Mouse (Mus musculus): ENCODE measurements around the gene Btbd11. TPM values are rescaled to one million over a fixed set of nuclear protein-coding genes. Genes with fewer than 3 reads are reported as not detected.
A peak's percentile ranks its signal among the peaks of the same experiment; 100 is the strongest.

The Btbd11 gene
- total RNA-seq, 2 experiments from 2014 or later = 2.4 to 2.6 TPM

DNA sequence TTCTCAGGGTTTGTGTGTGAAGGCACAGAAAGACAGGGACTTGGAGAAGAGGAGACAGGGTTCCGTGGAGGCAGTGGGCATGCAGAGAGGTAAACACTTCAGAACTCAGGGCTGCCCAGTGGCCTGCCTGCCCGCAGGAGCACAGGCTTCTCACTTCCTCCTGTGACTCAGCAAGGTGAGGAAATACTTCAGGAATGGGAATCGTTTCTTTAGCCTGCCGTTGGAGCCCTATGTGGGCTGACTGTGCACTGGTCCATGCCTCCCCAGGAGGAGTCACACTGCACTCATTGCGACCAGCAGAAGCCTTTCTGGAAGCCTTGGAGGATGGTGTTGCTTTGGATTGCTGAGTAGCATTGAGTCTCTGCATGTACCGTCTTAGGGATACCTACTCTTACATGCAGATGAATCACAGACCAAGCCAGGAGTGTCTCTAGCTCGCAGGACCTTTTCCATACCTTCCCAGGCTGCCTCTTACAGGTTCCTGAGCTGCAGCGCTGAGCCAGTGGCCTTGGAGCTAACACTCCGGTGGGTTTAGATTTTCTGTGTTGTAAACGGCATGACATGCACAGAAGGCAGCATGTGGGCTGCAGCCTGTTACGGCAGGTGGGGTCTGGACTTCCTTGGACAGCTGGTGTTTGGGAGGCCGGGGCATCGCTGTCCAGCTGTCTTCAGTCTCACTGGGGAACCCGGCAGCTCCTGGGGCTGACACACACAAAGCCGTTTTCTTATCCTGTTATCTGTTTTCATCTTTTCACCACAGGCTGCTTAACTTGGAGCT, 34.4 kb downstream of the Btbd11 start:
- DNase-seq (ENCODE audit: low spot score in 2 of 2) = no peak

DNA sequence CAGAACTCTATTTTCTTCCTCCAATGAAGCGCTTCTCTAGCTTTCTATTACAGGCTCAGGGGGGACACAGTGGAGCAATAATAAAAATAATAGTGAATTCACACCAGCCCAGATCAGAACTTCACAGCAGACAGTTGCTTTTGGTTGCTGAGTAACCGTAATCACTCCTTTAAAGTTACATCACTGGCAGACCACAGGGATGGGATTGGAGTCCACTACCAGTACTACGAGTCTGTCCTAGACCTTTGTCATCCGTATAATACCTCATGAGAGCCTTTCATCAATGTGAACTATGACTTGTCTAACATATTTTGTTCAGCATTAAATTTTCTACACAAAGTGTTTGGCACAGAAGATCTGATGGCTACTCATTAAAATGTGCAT, 35.0 kb downstream of the Btbd11 start:
- no peak for DNase-seq (ENCODE audit: low spot score in 2 of 2)

DNA sequence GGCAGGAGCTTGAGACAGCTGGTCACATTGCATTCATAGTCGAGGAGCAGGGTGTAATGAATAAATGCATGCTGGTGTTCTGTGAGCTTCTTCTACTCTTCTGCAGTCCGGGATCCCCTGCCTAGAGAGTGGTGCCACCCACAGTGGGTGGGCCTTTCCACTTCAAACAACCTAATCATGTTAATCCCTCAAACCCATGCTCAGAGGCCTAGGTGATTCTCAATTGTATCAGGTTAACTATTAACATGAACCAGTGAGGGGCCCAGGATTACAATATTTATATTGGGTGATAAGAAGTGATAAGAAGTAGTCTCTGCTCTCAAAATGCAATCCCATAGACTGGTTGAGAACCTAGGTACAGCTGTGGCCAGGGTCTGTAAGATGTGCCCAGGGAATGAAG, 39.1 kb downstream of the Btbd11 start:
- DNase-seq (ENCODE audit: low spot score in 2 of 2) = no peak

DNA sequence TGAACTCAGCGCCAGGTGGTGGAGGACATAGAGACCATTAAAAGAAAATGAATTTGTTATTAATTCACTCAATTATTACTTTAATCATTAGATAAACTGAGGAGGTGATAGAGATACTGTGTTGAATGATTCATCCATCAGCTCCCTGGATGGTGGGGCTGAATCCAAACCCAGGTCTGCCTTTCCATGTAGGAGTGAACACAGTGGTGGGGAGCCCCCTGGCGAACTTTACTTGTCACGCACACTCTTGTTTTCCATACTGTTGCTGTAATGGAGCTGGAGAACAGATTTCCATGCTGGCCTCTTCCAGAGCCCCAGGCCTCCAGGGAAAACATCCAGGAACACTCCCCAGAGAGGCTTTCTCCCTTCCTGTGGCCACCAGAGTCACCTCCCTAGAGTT, 50.6 kb downstream of the Btbd11 start:
- DNase-seq (ENCODE audit: low spot score in 2 of 2) = no peak

DNA sequence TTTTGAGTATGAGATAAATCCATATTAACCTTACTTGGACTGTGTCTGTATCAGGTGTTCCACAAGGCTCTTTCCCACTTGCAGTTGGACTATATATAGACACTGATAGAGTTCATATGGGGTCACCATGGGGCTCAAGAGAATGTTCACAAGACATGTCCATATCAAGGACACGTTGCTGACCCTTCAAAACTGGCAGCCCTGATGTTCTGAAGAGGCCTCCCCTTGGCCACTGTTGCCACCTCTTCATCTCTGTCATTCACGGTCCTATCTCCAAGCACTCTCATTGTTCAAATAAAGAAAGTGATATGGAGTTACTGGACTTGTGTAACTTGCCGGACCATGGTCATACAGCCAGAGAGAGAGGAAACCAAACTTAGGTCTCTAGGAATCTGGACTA, 56.8 kb downstream of the Btbd11 start:
- no peak for DNase-seq (ENCODE audit: low spot score in 2 of 2)

DNA sequence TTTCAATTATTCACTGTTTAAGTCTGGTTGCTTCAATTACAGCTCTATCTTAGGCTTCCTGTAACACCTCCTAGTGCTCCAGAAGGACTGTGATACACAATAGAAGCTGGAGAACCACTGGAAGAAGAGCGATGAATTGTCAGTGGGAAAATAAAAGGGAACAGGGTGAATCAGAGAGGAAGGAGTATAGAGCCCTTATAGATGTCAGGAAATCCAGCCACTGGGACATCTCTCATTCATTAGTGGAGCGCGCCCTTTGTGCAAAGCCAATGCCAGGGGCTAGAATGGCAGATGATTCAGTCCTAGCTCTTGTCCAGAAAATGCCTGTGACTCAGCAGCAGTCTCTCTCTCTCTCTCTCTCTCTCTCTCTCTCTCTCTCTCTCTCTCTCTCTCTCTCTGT, 59.3 kb downstream of the Btbd11 start:
- no peak for DNase-seq (ENCODE audit: low spot score in 2 of 2)

DNA sequence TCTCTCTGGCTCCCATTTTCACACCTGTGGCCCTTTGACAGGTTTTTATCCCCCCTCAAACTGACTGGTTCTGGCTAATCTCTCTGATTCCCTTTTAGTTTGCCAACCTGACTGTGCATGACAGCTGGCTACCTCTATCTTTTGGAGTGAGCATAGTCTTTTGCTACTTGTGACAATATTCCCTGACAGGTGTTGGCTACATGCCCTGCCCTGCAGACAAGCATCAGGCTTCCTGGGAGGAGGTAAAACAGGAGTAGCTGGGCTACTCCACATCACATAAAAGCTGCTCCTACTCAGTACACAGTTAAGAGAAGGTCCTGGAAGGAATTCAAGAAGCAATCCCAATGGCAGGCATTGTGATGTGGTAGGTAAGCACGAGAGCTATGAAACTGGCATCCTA, 60.1 kb downstream of the Btbd11 start:
- DNase-seq (ENCODE audit: low spot score in 2 of 2) = no peak

DNA sequence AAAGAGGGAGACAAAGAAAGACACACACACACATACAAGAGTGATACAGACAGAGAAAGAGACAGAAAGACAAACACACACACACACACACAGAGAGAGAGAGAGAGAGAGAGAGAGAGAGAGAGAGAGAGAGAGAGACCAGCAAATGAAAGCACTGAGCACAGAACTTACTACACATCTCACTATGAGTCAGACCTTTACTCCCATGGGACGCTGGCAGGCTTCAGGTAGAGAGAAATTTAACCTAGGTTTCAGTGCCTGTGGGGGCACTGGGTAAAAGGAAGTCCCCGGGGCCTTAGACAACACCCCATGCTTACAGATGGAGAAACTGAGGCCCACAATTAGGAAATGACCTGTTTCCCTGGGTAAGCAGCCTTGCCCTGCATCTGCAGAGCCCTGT, 61.3 kb downstream of the Btbd11 start:
- DNase-seq (ENCODE audit: low spot score in 2 of 2) = no peak

DNA sequence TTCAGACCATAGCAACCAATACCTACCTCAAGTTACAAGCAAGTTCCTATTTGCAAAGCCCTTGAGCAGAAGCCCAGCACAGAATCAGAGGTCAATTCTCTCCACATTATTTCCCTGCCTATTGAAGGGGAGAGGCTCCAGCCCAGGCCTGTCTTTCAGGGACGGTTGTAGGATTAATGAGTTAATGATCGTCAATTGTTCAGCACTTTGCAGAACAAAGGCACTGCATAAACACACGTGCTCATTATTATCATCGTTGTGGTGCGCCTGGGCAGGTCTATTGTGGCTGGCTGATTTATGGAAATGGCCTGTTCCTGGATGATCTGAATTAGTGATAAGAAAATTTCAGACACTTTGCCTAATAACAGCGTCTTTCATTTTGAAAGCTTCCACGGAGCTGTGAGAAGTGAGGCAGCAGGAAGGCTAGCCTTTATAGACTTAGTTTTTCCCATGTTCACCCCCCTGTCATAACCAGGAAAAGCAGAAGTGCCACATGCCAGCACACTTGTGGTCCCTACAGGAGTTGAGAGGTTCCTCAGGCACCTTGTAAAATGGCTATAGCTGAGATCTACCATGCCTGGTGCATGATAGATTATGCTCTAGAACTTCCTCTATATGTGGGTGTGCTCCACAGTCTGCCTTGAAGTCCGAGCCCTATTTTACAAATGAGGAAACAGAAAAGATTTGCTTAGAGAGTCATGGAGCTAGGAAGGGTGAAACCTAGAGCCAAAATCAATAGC, 65.2 kb downstream of the Btbd11 start:
- no peak for DNase-seq (ENCODE audit: low spot score in 2 of 2)

DNA sequence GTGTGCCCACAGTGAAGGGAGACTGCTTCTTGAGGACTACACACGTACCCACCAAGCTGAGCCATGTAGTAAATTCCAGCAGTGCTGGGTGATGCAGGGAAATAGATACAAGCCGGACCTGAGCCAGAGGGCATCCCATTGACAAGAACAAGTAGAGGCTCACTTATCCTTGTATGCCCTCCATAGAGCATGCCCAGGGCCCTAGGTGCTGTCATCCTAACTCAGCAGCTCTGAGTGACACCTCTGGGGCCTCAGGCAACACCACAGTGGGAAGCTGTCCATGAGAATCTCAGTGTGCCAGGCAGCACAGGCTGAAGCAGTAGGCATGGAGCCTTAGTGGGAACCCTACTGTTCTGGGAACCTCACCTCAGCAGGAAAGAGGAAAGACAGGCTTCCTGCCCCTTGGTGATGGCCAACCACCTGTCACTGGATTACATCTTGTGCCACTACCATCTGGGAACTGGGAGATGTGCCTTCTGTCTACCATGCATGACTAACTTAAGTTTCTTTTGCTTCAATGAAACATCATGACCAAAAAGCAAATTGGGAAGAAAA, 66.7 kb downstream of the Btbd11 start:
- DNase-seq (ENCODE audit: low spot score in 2 of 2) = no peak

DNA sequence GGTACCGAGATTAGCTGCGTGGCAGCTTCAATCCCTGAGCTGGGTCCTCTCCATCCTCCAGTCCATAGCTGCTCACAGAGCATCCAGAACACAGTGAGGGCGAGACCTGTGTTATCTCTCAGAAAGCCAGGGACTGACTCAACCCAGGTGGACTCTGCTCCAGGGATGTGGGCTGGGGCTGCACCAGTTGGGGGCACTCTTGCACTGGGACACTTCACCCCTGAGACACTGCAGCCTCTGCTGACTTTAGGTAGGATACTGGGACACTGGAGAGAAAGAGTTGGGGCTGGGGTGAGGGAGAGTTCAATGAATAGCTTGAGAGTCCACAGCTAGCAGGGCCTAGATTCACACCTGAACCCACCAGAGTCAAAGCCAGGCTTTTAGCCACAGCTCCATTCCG, 69.4 kb downstream of the Btbd11 start:
- no peak for DNase-seq (ENCODE audit: low spot score in 2 of 2)

DNA sequence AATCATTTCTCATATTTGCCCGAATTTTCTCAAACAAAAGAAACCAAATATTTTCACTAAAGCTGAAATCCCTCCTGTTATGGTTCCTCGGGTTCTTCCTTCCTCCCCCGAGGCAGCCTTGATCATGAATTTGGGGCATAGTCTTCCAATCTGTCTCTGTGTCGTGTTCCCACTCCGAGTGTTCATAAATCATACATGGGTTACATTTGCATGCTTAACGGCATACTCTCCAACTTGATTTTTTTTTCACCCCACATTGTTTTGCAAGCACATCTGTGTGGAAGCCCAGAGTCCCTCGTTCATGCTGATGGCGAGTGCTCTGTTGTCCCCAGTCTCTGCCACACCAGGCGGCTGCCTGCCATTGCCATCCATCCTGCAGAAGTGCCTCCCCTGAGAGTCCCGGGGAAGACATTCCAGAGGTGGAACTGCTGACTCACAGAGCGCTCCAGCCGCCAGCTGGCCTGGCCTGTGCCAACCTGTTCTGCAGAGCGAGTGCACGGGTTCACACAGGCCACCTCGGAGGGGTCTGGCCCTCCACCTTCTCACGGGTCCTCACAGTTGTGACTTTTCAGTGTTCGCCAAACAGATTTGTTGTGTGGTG, 72.2 kb downstream of the Btbd11 start:
- DNase-seq (ENCODE audit: low spot score in 2 of 2) = peak in 1 of 2 experiments; percentile 44

DNA sequence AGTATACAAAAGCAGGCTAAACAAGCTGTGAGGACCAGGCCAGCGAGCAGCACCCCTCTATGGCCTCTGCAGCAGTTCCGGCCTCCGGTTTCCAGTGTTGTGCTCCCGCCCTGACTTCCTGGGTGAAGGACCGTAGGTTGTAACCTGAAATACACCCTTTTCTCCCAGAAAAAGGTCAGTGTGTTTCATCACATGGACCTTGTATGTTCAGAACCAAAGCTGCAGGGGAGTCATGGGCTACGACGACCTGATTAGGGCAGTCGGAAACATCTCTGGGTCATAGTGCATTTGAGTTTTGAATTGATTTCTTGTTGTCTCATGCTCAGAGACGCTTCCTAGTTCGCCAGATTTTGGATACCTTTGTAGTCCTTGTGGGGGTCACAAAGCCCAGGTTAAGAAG, 74.1 kb downstream of the Btbd11 start:
- DNase-seq (ENCODE audit: low spot score in 2 of 2) = no peak

DNA sequence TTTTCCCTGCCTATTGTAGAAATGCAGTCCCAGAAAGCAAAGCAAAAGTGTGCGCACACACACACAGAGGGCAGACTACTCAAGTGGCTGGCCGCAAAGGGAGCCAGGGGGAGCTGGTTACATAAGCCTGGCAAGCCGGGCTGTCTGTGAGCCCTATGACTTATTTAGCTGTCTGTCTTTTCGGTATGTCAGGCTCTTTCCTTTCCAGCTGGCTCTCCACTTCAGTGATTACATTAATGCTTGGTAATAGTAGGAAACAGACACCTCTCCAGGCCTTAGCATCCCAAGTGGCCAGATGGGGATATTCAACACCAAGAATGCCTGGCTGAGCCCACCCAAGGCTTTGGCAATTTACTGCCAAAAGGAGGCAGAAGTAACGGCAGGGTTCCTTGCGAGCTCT, 77.5 kb downstream of the Btbd11 start:
- peak in 1 of 2 experiments; percentile 25 for DNase-seq (ENCODE audit: low spot score in 2 of 2)

DNA sequence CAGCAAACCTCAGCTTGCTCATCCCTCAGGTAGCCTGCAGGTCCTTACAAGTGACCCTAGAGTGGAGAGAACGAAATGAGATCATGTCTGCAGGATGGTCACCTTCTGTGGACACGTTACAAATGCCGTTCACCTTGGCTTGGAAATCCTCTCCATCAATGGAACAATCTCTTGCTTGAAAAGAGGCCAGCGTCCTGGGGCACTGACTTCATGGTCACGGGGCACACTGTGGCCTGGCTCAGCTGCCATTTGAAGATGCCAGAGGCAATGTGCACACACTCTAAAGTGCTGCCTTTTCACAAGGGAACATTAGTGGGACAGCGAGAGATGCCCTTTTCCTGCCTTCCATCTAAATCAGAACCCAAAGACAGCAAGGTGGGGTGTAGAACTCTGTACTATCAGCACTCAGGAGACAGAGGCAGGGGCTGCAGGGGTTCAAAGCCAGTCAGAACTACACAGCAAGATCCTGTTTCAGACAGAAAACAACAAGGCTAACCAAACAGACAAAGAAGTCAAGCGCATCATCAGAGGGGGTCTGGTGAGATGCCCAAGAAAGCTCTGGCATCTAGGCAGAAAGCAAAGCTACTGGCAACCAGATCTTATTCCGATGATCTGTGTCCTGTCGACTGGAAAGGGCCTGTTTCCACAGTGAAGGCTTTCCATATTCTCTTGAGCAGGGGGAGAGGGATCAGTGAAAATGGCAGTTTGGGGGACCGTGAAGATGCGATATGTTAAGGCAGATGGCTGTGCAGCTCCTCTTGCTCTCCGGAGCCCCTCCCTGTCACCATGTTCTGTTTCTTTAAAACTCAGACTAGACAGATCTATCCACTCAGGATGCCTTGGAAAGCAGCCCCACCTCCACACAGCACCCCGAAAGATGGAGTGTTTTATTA, 79.1 kb downstream of the Btbd11 start:
- DNase-seq (ENCODE audit: low spot score in 2 of 2) = no peak

DNA sequence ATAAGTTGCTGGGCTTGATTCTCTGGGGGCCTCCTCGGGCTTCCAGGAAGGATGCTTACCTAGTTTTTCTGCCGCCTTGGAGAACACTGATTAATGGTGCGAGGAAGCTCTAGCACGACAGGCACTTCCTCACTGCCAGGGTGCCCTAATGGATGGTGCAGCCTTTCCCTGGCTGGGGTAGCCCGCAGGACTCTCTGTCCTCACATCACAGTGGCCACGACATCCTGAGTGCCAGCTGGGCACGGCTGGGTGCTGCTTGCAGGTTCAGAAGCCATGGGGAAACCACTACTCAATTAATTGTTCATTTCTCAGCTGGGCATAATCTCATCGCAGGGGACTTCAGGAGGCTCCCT, 79.8 kb downstream of the Btbd11 start:
- DNase-seq (ENCODE audit: low spot score in 2 of 2) = no peak

DNA sequence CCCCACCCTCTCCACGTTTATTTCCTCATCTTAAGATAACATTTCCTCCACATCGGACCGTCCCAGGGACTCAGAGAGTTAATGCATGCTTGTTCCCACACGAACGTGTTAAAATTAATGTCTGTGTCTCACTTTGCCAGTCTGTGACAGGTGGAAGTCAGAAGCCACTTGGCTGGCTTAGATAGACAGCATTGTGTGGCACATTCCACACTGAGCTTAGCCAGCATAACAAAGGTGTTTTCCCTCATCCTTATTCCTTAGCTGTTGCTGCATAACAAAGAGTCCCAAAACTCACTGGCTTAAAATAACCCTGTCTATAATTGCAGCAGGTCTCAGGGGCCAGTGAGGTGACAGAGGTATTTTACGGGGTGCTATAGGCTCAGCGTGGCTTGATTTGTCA, 80.8 kb downstream of the Btbd11 start:
- no peak for DNase-seq (ENCODE audit: low spot score in 2 of 2)

DNA sequence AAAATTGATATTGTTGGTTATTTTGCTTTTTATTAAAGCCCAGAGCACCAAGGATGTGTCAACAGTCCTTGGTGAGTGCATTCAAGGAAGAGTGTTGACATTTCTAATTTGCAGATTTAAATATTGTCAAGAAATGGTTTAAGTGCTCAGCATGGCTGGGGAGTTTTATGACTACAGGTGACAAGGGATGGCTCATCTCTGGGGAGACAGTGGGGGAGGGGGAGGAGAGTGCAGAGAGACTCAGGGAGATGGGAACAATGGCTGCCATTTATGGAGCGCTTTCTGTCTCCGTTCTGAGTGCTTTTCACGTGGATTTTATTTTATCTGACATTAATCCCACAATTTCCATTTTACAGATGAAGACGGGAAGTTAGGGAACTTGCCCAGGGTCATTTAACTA, 81.9 kb downstream of the Btbd11 start:
- no peak for DNase-seq (ENCODE audit: low spot score in 2 of 2)

DNA sequence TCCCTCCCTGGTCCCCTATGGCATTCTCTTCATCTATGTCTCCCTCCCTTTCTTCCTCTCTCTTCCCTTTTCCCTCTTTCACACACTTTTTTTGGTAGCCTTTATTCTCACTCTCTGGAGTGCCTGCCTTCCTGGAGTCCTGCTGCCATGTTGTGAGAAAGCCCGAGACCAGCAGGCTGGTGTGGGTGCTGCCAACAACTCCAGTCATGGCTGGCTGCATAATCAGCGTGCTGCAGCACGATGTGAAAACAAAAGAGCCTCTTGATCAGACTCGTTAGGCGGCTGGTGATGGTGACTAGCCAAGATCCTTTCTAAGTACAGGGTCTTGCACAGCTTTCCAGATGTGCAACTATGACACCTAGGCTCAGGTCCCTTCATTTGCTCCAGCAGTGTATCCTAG, 82.7 kb downstream of the Btbd11 start:
- no peak for DNase-seq (ENCODE audit: low spot score in 2 of 2)

DNA sequence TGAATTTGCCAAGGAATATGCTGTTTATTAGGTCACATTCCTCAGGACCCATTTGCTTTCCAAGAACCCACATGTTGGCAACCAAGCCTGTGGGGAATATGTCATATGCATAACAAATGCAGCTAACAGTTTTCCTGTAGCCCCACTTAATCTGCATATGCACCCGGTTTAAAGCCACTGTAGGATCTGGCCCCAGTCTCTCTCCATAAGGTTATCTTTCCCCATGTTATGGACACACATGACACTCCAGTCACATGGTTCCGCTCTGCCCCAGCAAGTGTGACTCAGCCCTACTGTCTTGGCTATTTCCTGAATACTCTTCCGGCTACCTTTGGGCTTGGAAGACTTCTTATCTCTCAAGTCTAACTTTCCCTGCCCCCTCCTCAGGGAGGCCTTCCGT, 86.7 kb downstream of the Btbd11 start:
- no peak for DNase-seq (ENCODE audit: low spot score in 2 of 2)

DNA sequence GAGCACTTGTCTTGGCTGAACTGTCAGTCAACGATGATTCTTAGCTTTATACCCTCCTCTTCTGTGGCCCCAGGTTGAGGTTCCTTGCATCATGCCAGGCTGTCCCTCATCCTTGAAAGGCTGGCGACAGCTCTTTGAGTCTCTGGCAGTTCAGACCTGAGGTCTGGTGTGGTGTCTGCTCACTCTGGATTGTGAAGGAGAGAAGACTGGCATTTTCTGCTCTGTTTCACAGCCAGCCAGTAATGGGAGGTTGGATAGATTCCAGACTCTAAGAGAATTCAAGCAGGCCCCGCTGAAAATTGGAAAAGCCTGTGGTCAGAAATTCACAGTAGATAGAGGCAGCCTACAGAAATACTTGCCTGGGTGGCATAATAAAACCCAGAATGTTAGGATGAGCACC, 87.3 kb downstream of the Btbd11 start:
- no peak for DNase-seq (ENCODE audit: low spot score in 2 of 2)

Data from gastrocnemius, postnatal 4 days (tissue).